Mouse (Mus musculus): ENCODE measurements around the gene Crocc.

GRCm38 (mm10) chr4:141012558-141012957 lies 47.8 kb downstream of the Crocc start:
- TF ChIP-seq CTCF (IDR thresholded peaks at IDR 0.05; ENCODE audit: low read depth) (no peak), EP300 (optimal IDR thresholded peaks at IDR 0.05) (no peak)

All from stomach, postnatal 0 days (tissue).